Mouse (Mus musculus) lung, postnatal 0 days (tissue): Measurements from ENCODE around the gene Olfr631. TPM values are rescaled to one million over a fixed set of nuclear protein-coding genes. Genes with fewer than 3 reads are reported as not detected.

ENCODE experiments used
- ATAC-seq: fragments of 200-750 bp; cut with Nextera tagmentation; 2 replicates; pipeline ENCODE4 v1.8.0; 2017; ENCODE audit warnings: moderate library complexity
- DNase-seq: peaks from one replicate; pipeline ENCODE4 v3.0.0-alpha.2; 2016; ENCODE audit warnings: low spot score
- H3K27ac ChIP-seq: fragments of 300-500 bp; sonication (generic); 2 replicates; pipeline ENCODE4 v1.5.1; 2014; ENCODE audit warnings: antibody characterized with exemption, mild to moderate bottlenecking, low read length, mixed read lengths
- H3K27me3 ChIP-seq: fragments of 300-500 bp; sonication (generic); replicated peaks from 2 replicates; pipeline ENCODE4 v1.6.1; 2014; ENCODE audit warnings: low read length, mixed read lengths; ENCODE audit not compliant: insufficient read depth
- H3K36me3 ChIP-seq: fragments of 300-500 bp; sonication (generic); 2 replicates; pipeline ENCODE4 v1.6.1; 2014; ENCODE audit warnings: low read length, mixed read lengths; ENCODE audit not compliant: insufficient read depth
- H3K4me1 ChIP-seq: fragments of 300-500 bp; sonication (generic); 2 replicates; pipeline ENCODE4 v1.6.1; 2014; ENCODE audit warnings: antibody characterized with exemption, low read depth, low read length, mixed read lengths; ENCODE audit not compliant: insufficient read depth
- H3K4me2 ChIP-seq: fragments of 300-500 bp; sonication (generic); replicated peaks from 2 replicates; pipeline ENCODE4 v1.6.1; 2014; ENCODE audit warnings: low read depth, mild to moderate bottlenecking, low read length, moderate library complexity, mixed read lengths
- H3K4me3 ChIP-seq: fragments of 300-500 bp; sonication (generic); 2 replicates; pipeline ENCODE4 v1.5.1; 2014; ENCODE audit warnings: low read depth, low read length
- H3K9ac ChIP-seq: fragments of 300-500 bp; sonication (generic); replicated peaks from 2 replicates; pipeline ENCODE4 v1.6.1; 2014; ENCODE audit warnings: low read depth, mild to moderate bottlenecking
- H3K9me3 ChIP-seq: fragments of 300-500 bp; sonication (generic); 2 replicates; pipeline ENCODE4 v1.6.1; 2016; ENCODE audit warnings: low read length, mixed read lengths
- CTCF ChIP-seq: IDR thresholded peaks from 2 replicates; pipeline ENCODE4 v1.5.1; 2016; ENCODE audit warnings: antibody characterized with exemption, mild to moderate bottlenecking
- EP300 ChIP-seq: IDR thresholded peaks from 2 replicates; pipeline ENCODE4 v1.6.1; 2016; ENCODE audit warnings: antibody characterized with exemption, mild to moderate bottlenecking, control low read depth
- WGBS: fragments of 180-500 bp; shearing (Covaris S2); extraction: QIAGEN DNeasy Blood & Tissue Kit; methylation state at CpG from one replicate; pipeline ENCODE4 v1.1.7; 2014; 5-methylcytosine and 5-hydroxymethylcytosine counted together
- polyA plus RNA-seq: library from polyadenylated mRNA; unstranded; fragments of >200 nt; fragmentation: Nextera tagmentation; extraction: Ambion mirVana; gene quantifications from 2 replicates; pipeline ENCODE4 v1.2.1, GENCODE M21; 2015

Gene Olfr631
- polyA plus RNA-seq: not detected in 2 replicates

DNA sequence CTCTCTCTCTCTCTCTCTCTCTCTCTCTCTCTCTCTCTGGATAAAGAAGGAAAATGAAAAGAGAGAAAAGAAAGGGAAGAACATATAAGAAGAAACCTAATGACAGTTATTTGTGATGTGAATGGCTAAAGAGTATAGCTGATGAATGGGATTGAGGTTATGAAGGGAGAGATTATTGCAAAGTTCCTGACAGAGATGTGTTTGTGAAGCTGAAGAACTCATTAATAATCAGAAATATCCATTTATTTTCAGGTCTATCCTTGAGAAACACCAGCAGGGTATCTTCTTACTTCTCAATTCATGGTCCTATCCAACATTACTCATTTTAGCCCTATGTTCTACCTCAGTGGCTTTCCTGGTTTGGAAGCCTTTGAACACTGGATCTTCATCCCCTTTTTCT, at the start of gene Olfr631:
Gene Olfr631 (plus strand): TSS at position 301 of the 400 bp plus-strand sequence.
- DNase-seq (no peak), ATAC-seq (no peak)
- no peak within 1 kb of the TSS for H3K9ac ChIP-seq
- no peaks in the 10 kb centered on the region for H3K27me3 ChIP-seq
- no peaks in the 10 kb centered on the region for H3K4me1 ChIP-seq
- H3K4me3 ChIP-seq: no peak within 1 kb of the TSS
- H3K4me2 ChIP-seq: no peak within 1 kb of the TSS
- H3K36me3 ChIP-seq: no peaks in the 10 kb centered on the region
- H3K9me3 ChIP-seq: no peaks in the 10 kb centered on the region
- TF ChIP-seq CTCF: no peak
- no peak for TF ChIP-seq EP300
- H3K27ac ChIP-seq: no peak within 1 kb of the TSS

DNA sequence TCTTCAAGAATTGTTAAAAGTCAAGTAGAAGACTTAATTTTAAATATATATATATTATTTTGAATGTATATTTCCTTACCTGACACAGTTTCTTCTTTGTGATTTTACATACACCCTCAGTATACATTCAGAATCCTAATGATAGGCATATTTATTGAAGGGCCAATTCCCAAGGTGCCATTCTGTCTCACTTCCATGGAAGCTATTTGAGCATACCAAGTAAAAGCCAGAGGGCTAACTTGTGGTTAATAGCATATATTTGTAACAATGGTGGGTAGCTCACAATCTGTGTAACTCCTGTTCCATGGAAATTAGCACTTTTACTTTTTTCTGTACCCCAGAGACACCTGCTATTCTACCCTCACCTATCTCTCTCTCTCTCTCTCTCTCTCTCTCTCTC, 42.5 kb upstream of the Olfr631 start, which contains the start of gene Olfr66:
Gene Olfr66 (minus strand): TSS at position 101 of the 400 bp plus-strand sequence.
- TF ChIP-seq EP300 (no peak), CTCF (no peak)
- H3K27ac ChIP-seq: no peak within 1 kb of the TSS

DNA sequence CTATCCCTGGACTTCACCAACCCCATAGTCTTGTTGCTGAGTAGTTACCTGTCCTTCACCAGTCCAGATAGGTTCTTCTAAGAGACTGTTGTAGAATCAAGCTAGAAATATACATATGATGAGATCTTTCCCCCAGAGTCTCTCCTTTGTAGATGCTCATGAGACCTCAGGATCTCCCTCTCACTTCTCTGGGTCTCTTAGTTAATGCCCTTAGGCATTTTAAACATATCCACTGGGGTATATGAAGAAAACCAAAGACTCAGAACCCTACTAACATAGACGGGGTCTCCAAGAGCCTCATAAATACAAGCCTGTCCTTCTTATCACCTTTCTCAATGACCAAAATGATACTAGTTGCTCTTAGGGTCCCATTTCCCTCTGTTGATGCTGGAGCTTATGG, 34.2 kb upstream of the Olfr631 start, which contains the start of gene Olfr64:
Gene Olfr64 (minus strand): TSS at position 101 of the 400 bp plus-strand sequence.
- Histone ChIP-seq H3K27ac (no peak within 1 kb of the TSS), H3K4me1 (no peaks in the 10 kb centered on the region), H3K9ac (no peak within 1 kb of the TSS), H3K27me3 (no peaks in the 10 kb centered on the region), H3K4me3 (no peak within 1 kb of the TSS), H3K36me3 (no peaks in the 10 kb centered on the region), H3K9me3 (no peaks in the 10 kb centered on the region), H3K4me2 (no peak within 1 kb of the TSS)
- no peak for DNase-seq
- no peak for ATAC-seq
- TF ChIP-seq EP300: no peak
- no peak for TF ChIP-seq CTCF
- WGBS: 54% methylated on average over 1 of the region's 1 CpGs

More for the DNA sequence above, 42.5 kb upstream of the Olfr631 start, which contains the start of gene Olfr66:
- Histone ChIP-seq H3K4me2 (no peak within 1 kb of the TSS), H3K9me3 (no peaks in the 10 kb centered on the region), H3K4me3 (no peak within 1 kb of the TSS), H3K27me3 (no peaks in the 10 kb centered on the region), H3K9ac (no peak within 1 kb of the TSS), H3K4me1 (no peaks in the 10 kb centered on the region), H3K36me3 (no peaks in the 10 kb centered on the region)
- DNase-seq: no peak
- no peak for ATAC-seq

DNA sequence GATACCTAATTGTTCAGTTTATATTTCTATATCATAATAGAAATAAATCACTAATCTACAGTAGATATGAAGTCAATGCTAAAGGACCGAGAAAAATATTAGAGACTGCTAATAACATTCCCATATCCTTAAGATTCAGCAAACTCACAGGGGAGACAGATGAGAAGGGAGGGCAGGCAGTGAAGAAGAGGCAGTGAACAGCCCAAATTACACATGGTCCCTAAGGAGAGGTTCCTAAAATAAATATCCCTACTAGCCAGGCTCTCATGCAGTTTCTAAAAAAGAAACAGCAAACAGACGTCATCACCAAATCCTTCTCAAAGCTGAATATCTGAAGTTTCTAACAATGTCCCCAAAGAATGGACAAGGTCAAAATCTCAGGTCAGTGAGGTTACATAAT, 25.4 kb upstream of the Olfr631 start, which contains the start of gene Olfr65:
Gene Olfr65 (plus strand): TSS at position 301 of the 400 bp plus-strand sequence.
- Histone ChIP-seq H3K4me3 (no peak within 1 kb of the TSS), H3K4me1 (no peaks in the 10 kb centered on the region), H3K36me3 (no peaks in the 10 kb centered on the region), H3K27ac (no peak within 1 kb of the TSS), H3K9me3 (no peaks in the 10 kb centered on the region), H3K4me2 (no peak within 1 kb of the TSS), H3K9ac (no peak within 1 kb of the TSS), H3K27me3 (no peaks in the 10 kb centered on the region)
- ATAC-seq (no peak), DNase-seq (no peak)
- 59% methylated on average over 2 of the region's 2 CpGs for WGBS
- TF ChIP-seq CTCF (no peak), EP300 (no peak)

DNA sequence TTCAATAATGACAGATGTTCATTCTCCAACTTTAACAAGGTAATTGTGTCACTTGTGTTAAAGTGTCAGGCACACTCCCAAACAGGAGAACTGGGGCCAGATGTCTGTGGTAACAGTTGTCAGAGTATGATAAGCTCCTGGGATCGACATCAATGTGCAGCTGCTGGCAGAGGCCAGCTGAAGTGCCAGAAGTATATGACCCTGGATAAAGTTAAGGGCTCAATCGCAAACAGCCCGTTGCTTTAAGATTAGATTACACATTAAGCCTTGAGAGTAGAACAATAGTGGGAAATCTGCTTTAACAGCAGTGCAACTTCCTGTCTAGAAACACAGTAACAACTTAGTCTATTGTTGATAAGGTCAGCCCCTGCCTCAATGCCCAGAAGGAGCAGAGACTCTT, 18.6 kb upstream of the Olfr631 start:
- TF ChIP-seq CTCF: no peak
- TF ChIP-seq EP300: no peak
- H3K9ac ChIP-seq: no peak overlapping the region
- DNase-seq: peak; percentile 6
- no peak overlapping the region for H3K4me3 ChIP-seq
- H3K4me1 ChIP-seq: no peaks in the 10 kb centered on the region
- peak; percentile 50 for ATAC-seq
- no peaks in the 10 kb centered on the region for H3K9me3 ChIP-seq
- no peaks in the 10 kb centered on the region for H3K27me3 ChIP-seq
- WGBS: 2% methylated on average over 3 of the region's 3 CpGs
- H3K4me2 ChIP-seq: no peak overlapping the region
- no peaks in the 10 kb centered on the region for H3K36me3 ChIP-seq
- H3K27ac ChIP-seq: no peak overlapping the region

DNA sequence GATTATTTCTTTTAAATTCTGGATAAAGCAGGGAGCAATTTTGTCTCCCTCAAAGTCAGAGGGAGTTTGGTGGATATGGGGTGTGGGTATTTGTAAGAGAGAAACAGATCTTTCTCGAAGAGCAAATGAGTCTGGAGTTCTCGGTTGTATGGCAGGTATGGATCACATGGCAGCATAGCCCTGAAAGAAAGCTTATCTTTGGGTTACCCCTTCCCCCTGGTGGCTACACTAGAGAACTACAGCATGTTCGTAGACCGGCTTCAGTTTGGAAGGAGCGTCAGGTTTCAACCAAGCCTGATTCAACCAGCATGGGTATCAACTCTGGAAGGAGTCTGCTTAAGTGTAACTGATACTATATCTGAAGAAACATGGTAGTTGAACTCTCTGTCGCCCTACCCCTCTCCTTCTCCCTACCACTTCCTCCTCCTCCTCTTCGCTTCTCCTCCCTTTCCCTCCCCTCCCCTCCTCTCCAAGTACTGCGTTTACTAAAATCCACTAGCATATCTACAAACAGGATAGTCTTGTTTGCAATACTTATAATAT, 15.6 kb upstream of the Olfr631 start:
- TF ChIP-seq CTCF (peak; percentile 54), EP300 (no peak)
- WGBS: 42% methylated on average over 8 of the region's 8 CpGs
- H3K27me3 ChIP-seq: no peaks in the 10 kb centered on the region
- DNase-seq (no peak), ATAC-seq (no peak)
- H3K4me2 ChIP-seq: no peak overlapping the region
- no peaks in the 10 kb centered on the region for H3K9me3 ChIP-seq
- no peak overlapping the region for H3K9ac ChIP-seq
- H3K4me3 ChIP-seq: no peak overlapping the region
- no peaks in the 10 kb centered on the region for H3K4me1 ChIP-seq
- H3K36me3 ChIP-seq: no peaks in the 10 kb centered on the region
- H3K27ac ChIP-seq: no peak overlapping the region
